Mouse (Mus musculus) heart, adult 9 months (tissue): ENCODE data around the gene Lypla2.
A peak's percentile ranks its signal among the peaks of the same experiment; 100 is the strongest.

Source experiments
- DNase-seq, 2 experiments: peaks; one replicate each; pipeline ENCODE4 v3.0.0; 2022; ENCODE audit warnings: low spot score in 2 of 2

Lypla2 gene

DNA sequence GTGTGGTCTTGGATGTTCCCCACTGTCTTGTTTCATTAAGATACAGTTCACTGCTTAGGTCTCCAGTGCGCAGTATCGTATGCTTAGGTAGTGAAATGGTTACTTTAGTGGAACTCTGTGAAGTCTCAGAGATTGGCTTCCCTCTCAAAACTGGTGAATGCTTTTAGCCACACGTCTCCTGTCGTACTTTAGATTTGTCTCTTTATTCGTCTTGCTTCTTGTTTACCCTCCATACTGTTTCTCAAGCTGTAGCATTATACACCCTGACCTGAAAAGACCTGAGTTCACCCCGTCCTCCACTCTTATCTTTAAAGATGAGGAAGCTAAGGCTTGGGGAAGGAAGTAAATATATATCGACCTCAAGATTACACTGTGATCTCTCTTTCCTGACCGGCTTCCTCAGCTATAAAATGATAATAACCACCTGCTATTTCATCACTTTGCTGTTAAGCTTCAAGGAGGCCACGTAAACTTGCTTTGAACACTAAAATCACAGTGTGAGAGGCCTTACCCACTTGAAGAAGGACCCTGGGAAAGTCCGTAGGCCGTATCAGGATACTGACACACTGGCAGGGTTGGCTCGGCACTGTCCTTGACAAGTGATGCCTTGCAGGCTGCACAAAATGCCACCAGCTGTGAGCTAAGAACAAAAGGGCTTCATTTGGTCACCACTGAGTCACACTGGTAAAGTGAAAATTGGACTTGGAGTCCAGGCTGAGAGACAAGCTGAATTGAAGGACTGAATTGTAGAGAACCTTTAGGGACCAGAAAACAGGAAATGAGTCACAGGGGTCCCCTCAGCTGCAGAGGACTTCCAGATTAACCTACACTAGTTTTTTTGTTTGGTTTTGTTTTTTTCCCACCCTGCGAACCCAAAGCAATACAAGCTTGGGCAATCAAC, 735 bp upstream of the Lypla2 start:
- no peak for DNase-seq

DNA sequence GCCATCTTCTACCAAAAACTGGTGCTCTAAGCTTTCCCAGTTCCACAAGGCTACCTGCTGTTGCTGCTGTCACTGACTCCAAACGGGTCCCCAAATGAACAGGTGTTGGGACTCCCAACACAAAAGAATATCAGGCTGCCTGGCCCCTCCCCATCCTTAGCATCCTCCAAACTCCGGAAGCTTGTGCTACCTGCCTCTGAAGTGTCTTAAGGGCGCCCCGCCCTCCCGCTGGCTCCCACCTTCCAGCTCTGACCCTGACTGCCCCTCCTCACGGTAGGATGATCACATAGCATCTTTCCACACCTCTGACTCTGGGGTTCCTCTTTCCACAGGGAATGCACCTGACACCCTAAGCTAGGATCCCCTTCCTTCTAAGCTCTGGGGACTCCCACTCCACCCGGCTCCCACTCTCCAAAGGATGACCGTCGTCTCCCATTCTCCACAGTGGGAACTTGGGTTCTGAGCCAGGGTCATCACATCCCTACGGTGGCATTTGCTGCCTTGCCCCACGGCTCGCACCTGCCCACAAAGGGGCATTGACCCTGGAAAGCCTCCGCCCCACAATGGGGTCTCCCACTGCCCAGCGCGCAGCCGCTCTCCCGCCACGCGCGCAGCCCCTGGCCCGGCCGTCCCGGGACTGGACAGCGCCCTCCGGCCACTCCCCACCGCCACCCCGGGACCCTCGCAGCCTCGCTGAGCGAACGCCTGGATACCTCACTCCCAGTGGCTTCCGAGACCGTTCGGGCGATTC, 446 bp downstream of the Lypla2 start:
- no peak for DNase-seq

DNA sequence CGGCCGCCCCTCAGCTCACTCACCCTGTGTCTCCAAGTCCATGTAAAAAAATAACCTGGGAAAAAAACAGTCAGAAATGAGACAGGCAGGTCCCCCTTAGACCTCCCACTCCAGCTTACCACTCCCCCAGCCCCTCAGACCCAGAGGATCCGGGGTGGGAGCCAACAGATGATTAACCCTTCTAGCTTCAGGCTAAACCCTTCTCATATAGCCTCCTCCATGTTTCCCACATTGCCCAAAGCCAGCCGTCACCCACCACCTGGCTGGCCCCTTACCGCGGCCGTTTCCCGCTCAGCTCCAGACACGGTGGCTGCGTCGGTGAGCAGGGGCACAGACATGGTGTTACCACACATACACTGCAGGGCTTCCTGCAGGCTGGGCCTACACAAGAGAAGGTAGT, 1.8 kb downstream of the Lypla2 start:
- DNase-seq = no peak

DNA sequence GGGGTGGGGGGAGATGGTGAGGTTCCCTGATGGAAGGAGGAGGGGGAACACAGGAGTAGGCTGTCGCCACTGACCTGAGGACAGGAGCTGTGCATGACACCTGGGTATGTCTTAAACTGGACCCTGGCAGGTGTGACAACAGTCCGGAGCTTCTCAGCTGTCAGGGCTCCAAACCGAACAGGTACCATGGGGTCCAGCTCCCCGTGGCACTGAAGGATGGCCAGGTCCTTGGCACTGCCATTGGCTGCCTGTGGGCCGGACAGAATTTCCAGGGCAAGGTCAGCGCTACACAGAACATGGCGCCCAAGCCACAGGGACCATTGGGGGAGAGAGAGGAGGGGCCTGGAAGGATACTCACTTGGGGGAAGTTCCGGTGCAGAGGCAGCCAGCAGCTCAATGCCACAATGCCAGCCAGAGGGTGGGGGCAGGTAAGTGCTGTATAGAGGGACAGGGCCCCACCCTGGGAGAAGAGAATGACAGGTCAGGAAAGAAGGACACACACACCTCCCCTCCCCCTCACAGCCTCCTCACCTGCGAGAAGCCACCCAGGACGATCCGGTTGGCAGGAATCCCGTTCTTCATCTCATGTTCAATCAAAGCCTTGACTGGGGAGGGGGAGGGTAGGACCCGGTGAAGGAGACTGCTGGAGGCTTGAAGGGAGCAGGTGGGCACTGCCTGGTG, 3.2 kb downstream of the Lypla2 start:
- DNase-seq = no peak

DNA sequence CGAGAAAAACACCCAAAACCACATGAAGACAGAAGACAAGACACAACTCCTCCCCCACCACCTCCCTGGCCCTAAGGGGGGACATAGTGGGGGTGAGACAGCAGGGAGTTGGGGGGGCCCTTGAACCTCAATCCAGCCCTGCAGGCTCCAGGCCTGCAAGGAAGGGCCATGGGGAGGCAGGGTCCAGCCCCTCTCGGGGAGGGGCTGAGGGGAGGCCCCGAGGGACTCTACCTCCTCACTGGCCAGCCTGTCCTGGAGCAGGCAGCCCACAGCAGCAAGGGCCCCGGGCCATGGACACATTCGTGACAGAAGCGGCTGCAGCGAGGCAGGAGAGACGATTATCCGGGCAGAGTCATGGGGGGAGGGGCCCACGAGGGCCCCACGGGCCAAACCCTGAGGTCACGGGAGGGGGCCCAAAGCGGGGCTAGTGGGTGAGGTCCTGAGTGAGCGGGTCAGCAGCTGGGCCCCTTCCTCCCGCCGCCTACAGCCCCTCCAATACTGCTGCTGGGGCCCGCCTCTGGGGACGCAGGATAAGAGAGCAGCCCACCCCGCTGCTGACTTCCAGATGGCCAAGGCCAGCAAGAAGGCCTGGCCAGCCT, 4.1 kb downstream of the Lypla2 start:
- no peak for DNase-seq

DNA sequence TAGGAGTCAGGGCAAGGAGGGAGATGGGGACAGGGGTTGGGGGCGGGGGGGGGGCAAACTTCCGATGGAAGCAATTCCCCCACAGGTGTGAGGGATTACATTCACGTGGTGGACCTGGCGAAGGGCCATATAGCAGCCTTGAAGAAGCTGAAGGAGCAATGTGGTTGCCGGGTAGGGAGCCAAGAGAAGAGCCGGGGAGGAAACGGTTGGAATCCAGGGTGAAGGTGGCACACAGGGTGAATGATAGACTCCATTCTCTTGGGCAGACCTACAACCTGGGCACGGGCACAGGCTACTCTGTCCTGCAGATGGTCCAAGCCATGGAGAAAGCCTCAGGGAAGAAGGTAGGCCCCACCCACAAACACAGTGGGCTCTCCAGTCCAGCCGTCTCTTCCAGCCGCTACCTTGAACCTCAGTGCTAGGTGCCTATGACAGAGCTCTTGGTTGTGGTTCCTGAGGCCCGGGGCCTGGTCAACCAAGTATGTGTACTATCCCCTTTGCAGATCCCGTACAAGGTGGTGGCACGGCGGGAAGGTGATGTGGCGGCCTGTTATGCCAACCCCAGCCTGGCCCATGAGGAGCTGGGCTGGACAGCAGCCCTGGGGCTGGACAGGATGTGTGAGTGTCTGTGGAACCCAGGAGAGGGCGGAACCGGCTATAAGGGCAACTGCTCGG, 5.2 kb downstream of the Lypla2 start:
- no peak for DNase-seq

DNA sequence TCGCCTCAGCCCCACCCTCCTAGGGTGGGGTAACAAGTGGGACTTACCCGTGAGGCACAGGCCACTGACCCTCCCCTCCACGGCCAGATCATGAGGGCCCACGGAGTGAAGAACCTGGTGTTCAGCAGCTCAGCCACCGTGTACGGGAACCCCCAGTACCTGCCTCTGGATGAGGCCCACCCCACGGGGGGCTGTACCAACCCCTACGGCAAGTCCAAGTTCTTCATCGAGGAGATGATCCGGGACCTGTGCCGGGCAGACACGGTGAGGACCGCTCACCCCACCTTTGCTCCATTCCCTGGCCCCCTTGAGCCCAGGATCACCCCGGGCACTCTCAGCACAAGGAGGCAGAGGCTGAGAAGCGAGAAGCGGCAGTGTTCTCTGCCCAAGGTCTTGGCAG, 6.1 kb downstream of the Lypla2 start:
- no peak for DNase-seq

DNA sequence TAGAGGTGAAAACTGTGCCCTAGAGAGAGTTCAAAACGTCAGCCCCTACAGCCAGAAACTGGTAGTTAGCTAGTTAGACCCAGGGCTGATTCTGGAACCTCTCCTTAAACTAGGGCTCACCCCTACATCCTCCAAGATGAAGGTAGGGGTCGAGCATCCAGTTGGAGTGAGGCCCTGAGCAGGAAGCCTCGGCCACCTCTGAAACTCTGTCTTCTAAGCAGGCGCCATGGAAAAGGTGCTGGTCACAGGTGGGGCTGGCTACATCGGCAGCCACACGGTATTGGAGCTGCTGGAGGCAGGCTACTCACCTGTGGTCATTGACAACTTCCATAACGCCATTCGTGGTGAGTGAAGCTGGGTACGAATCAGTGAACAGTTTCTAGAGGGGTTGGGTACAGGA, 7.3 kb downstream of the Lypla2 start:
- no peak for DNase-seq

DNA sequence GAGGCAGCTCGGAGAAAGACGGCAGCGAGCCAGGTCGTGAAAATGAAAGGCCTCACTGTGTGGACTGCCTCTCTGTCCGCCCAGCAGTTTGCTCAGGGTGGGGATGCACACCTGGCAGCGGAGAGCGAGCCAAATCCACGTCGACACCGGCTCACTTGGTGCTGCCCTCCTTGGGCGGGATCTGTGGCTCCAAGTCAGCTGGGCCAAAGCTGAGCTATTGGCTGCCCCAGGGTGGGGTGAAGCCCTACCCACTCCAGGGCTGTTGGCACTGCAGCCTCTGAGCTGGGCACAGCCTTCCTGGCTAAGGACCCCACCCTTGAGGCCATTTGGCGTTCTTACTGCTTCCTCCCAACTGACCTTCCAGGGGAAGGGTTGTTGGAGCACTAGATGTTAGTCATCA, 8.0 kb downstream of the Lypla2 start:
- peak; percentile 39 to 53 for DNase-seq

DNA sequence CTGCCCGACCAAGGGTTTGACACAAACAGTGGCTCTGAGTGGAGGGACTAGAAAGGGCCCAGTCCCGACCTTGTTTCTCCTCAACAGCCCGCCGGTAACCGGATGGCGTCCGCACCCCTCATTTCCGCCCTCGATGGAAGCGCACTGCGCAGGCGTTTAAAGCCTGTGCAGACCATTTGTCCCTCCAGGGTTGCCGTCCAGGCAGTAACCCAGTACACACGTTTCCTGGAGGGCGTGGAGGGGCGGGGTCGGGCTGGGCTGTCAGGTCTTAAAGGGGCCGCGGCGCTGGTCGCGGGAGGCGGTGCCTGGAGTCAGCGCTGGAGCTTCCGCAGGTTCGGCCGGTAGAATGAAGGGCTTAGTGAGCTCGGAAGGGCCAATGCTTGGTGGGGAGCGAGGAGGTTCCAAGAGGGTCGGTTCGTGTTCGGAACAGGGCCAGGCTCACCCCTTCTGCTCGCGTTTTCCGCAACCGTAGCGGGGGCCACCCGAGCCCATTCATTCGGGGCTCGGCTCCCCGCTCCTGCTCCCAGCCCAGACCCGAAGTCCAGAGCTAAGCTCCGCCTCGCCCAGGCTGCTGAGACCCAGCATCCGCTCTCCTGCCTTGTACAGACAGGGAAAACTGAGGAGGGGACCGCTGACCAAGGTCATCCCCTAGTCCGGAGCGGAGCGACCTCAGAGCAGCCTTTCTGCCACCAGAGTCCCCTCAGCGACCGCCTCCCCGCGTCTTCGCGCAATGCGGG, 8.8 kb downstream of the Lypla2 start, which contains the start of gene Gale:
TSS of gene Gale (plus strand) at position 271 of the 737 bp plus-strand sequence.
- DNase-seq = peak; percentile 94 to 95

DNA sequence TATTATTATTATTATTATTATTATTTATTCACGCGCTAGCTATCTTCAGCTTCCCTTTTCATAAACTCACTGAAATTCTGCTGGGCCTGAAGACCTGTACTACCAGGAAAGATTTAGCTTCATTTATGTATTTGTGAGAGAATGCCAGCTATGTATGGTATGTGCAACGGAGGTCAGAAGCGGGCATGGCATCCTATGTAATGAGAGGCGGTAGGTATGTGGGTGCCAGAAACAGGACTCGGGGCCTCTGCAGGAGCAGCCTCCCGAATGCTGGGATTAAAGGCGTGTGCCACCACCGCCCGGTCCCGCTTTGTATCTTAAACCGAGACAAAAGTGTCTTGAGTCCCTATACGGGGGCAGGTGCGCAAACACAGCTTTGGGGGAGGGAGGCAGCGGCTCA, 9.5 kb downstream of the Lypla2 start:
- no peak for DNase-seq

DNA sequence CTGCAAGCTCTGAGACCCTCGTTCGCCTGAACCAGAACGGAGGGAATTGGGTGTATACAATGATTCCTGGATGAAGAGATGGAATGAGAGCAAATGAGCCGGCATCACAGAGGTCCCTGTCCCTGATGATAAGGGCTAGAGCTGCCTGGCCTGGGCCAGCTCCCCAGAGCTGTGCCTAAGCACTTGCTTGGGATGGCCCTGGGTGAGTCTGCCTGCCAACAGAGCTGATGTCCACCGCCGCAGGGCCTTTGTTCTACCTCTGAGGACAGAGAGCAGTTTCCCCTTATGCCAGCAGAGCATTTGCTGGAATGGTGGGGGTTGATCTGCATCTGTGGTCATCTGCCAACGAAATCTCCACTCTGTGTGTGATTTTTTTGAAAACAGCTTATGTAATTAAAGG, 10.2 kb downstream of the Lypla2 start:
- DNase-seq = no peak

DNA sequence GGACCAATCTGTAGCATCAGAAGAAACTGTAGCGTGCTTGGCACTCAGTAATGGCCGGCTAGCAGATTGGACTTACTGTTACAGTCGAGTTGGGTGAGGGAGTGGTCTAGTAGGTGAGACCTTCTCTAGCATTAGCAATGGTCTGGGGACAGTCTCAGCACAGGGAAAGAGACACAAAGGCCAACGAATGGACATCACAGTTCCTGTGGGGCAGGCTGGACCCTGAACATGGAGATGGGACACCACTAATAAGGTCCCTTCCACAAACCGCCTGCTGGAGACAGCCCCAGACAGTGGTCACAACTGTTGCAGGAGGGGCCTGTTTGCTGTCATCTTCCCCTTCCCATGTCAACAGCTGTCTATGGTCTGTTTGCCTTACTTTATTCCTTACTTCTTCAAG, 10.7 kb downstream of the Lypla2 start:
- DNase-seq = no peak

DNA sequence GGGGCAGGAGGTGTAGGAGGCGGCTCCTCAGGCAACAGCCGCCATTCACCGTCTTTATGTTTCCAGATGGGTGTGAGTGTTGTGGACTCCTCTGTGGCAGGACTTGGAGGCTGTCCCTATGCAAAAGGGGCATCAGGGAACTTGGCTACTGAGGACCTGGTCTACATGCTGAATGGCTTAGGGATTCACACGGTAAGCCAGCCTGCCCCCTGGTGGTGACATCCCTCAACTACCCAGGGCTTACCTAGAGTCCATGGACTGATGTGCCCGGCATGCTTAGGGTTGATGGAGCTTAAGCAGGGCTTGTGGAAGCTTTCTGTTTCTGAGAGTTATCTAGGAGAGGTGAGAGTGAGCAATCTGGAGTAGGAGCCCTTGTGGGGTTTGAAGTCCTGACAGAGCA, 11.7 kb downstream of the Lypla2 start:
- DNase-seq = peak in 1 of 2 experiments; percentile 68

DNA sequence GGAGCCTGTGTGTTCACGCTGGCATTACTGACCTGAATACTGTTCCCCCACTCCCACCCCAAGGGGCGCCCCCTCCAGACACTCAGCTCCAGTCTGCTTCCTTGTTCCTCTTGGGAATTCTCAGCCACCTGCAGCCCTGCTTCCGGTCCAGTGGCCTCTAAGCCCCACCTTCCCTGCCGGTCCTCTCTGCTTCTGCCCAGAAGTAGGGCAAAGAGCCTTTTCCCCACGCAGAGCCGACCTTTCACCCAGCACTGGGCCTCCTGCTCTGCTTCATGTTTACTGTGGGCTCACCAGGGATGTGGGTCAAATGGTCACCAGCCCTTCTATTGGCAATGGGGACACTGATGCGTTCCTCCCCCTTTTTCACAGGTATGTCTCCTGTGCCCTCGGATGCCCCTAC, 14.1 kb downstream of the Lypla2 start:
- DNase-seq = no peak

DNA sequence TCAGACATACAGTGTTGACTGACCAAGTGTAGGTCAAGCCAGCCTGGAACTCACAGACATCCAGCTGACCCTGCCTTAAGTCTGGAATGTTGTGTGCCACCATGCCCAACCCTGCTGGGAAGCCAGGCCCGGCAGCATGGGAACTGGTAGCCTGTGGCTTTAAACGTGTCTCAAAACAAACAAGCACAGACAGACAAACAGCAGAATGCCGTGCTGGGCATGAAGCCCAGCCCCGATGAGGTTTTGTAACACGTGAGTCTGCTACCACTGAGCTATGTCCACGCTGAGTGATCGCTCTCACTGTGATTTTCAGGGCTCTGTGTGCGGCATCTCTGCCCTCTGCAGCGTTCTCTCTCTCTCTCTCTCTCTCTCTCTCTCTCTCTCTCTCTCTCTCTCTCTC, 16.5 kb downstream of the Lypla2 start:
- DNase-seq = no peak

DNA sequence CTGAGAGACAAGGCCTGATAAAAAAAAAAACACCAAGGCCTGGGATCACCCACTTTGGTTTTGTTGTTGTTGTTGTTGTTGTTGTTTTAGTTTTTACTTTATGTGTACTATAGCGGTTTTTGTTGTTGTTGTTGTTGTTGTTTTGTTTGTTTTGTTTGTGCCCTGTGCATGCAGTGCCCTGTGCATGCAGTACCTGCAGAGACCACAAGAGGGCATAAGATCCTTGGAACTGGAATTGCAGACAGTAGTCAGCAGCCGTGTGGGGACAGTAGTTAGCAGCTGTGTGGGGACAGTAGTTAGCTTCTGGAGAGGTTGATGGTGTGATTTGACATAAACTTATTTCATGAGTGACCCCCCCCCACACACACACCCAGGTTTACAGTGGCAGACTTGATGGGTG, 18.2 kb downstream of the Lypla2 start:
- DNase-seq = peak in 1 of 2 experiments; percentile 61

DNA sequence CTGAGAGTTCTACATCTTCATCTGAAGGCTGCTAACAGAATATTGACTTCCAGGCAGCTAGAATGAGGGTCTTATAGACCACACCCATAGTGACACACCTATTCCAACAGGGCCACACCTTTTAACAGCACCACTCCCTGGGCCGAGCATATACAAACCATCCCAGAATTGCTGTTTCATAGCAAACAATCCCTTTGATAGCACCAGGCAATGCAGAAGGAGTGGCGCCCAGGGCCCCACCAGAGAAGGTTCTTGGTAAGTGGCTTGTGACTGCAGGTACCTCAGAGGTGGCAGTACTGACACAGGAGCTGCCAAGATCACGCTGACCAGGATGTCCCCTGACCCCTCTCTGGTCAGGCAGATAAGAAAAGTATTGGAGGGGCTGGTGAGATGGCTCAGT, 19.2 kb downstream of the Lypla2 start:
- DNase-seq = no peak

DNA sequence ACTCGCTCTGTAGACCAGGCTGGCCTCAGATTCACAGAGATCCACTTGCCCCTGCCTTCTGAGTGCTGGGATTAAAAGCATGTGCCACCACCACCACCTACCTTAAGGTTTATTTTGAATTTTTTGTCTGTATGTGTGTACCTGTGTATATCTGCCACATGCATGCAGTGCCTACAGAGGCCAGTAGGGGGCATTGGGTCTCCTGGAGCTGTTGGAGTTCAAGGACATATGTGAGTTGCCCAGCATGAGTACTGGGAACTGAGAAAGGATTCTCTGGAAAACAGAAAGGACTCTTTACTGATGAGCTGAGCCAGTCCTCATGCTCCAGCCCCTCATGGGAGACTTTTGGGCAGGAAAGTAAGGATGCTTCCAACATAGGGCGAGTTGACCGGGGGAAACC, 20.9 kb downstream of the Lypla2 start:
- no peak for DNase-seq

DNA sequence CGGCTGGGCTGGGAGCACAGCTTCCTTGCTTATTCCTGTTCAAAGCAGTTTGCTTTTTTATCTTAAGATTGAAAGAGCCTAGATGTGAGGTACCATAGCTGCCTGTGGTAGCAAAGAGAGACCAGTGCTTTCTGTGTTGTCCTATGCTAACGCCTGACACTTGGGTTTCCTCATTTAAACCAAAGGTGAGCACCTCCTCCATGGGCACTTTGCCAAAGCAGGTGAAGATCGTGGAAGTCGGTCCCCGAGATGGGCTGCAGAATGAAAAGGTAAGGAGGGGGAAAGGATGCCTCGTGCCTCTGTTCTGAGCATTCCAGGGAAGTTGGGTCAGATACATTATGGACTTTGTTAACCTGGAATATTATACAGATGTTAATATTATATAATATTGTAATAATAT, 22.1 kb downstream of the Lypla2 start:
- no peak for DNase-seq

DNA sequence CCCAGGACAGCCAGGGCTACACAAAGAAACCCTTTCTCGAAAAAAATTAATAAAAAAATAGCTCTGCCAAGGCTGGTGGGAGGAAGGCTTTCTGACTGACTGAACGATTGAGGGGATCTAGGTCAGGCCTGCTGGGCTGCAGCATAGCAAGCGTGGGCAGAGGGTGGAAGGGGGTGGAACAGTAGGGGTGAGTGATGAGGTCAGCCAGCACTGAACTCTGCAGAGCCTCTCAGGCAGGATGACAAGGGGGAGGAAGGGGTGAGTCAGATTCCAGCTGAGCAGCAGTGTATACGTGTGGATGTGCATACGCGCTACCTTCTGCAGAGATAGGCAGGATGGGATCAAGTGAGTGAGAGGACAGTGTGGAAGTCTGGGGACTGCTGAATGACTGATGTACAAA, 22.5 kb downstream of the Lypla2 start:
- no peak for DNase-seq
